Mouse (Mus musculus) forebrain, embryonic 11.5 days (tissue): ENCODE measurements around the gene Tppp3. TPM values are rescaled to one million over a fixed set of nuclear protein-coding genes. Genes with fewer than 3 reads are reported as not detected.

Experiments used
- ATAC-seq: fragments of 200-750 bp; cut with Nextera tagmentation; replicated peaks from 2 replicates; pipeline ENCODE4 v1.8.0; 2017; ENCODE audit warnings: moderate TSS enrichment; ENCODE audit not compliant: low FRiP score
- DNase-seq: peaks from one replicate; pipeline ENCODE4 v3.0.0-alpha.2; 2017; ENCODE audit warnings: low spot score
- H3K27ac ChIP-seq: fragments of 300-500 bp; sonication (generic); 2 replicates; pipeline ENCODE4 v1.5.1; 2014; ENCODE audit warnings: low read depth, low read length
- H3K27me3 ChIP-seq: fragments of 300-500 bp; sonication (generic); 2 replicates; pipeline ENCODE4 v1.6.1; 2014; ENCODE audit warnings: mild to moderate bottlenecking, low read length, mixed read lengths; ENCODE audit not compliant: control insufficient read depth, insufficient read depth
- H3K36me3 ChIP-seq: fragments of 300-500 bp; sonication (generic); 2 replicates; pipeline ENCODE4 v1.6.1; 2014; ENCODE audit warnings: mild to moderate bottlenecking, low read length, moderate library complexity, mixed read lengths; ENCODE audit not compliant: control insufficient read depth, insufficient read depth
- H3K4me1 ChIP-seq: fragments of 300-500 bp; sonication (generic); replicated peaks from 2 replicates; pipeline ENCODE4 v1.6.1; 2014; ENCODE audit warnings: low read length, mixed read lengths; ENCODE audit not compliant: control insufficient read depth, insufficient read depth
- H3K4me2 ChIP-seq: fragments of 300-500 bp; sonication (generic); 2 replicates; pipeline ENCODE4 v1.6.1; 2014; ENCODE audit warnings: low read depth, mild to moderate bottlenecking, low read length, moderate library complexity, mixed read lengths; ENCODE audit not compliant: severe bottlenecking
- H3K4me3 ChIP-seq: fragments of 300-500 bp; sonication (generic); 2 replicates; pipeline ENCODE4 v1.5.1; 2014; ENCODE audit warnings: low read depth, low read length
- H3K9ac ChIP-seq: fragments of 300-500 bp; sonication (generic); 2 replicates; pipeline ENCODE4 v1.6.1; 2014; ENCODE audit warnings: low read length
- H3K9me3 ChIP-seq: fragments of 300-500 bp; sonication (generic); 2 replicates; pipeline ENCODE4 v1.6.1; 2016; ENCODE audit warnings: low read length, mixed read lengths; ENCODE audit not compliant: control insufficient read depth
- WGBS: fragments of 180-500 bp; shearing (Covaris S2); extraction: QIAGEN DNeasy Blood & Tissue Kit; methylation state at CpG from one replicate; pipeline ENCODE4 v1.1.7; 2014; 5-methylcytosine and 5-hydroxymethylcytosine counted together
- polyA plus RNA-seq: library from polyadenylated mRNA; unstranded; fragments of >200 nt; fragmentation: Nextera tagmentation; extraction: Ambion mirVana; gene quantifications from 2 replicates; pipeline ENCODE4 v1.2.1, GENCODE M21; 2014

The Tppp3 gene
- 36.1 and 37.7 TPM in 2 replicates for polyA plus RNA-seq

GRCm38 (mm10) chr8:105471314-105472015, at the start of gene Tppp3:
Gene Tppp3, minus strand, starts transcription at chr8:105471526.
- Histone ChIP-seq H3K27me3 (peaks cover 18% of the 10 kb centered on the region), H3K9me3 (no peaks in the 10 kb centered on the region), H3K9ac (peak within 1 kb of the TSS; percentile 48), H3K4me1 (peaks cover 36% of the 10 kb centered on the region), H3K4me3 (peak within 1 kb of the TSS; percentile 31), H3K27ac (no peak within 1 kb of the TSS), H3K4me2 (peak within 1 kb of the TSS; percentile 67), H3K36me3 (no peaks in the 10 kb centered on the region)
- ATAC-seq (peak; percentile 93), DNase-seq (peak; percentile 95)
- 3% methylated on average over 25 of the region's 25 CpGs for WGBS

DNA sequence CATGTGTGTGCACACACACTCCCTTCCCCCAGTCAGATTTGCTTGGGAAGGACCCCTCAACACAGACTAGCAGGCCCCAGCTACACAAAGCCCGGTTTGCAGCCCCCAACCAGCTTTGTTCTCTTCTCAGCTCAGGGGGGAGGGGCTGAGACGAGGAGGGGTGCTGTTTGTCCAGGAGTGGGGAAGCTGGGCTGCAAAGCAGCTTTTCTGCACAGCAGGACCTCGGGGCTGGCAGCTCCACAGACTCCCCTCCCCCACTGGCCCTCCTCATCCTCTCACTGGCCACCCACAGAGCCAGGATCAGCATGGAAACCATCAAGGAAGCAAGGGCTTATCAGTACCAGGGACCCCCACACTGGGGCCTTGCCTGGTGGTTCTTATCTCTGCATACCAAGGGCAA, 49.7 kb upstream of the Tppp3 start:
- H3K9ac ChIP-seq = peak overlapping the region; percentile 32; the same call in 1 of the 2 replicates
- H3K27me3 ChIP-seq = peaks cover 4% of the 10 kb centered on the region; the same call in 1 of the 2 replicates
- ATAC-seq = peak; percentile 62
- WGBS = 0% methylated on average over 3 of the region's 3 CpGs
- H3K4me1 ChIP-seq = peaks cover 22% of the 10 kb centered on the region
- H3K36me3 ChIP-seq = no peaks in the 10 kb centered on the region; the same call in 1 of the 2 replicates
- no peak overlapping the region for H3K4me3 ChIP-seq
- H3K27ac ChIP-seq = peak overlapping the region; percentile 52; the same call in 1 of the 2 replicates
- peak; percentile 76 for DNase-seq
- H3K4me2 ChIP-seq = peak overlapping the region; percentile 88; the same call in 1 of the 2 replicates
- no peaks in the 10 kb centered on the region for H3K9me3 ChIP-seq

DNA sequence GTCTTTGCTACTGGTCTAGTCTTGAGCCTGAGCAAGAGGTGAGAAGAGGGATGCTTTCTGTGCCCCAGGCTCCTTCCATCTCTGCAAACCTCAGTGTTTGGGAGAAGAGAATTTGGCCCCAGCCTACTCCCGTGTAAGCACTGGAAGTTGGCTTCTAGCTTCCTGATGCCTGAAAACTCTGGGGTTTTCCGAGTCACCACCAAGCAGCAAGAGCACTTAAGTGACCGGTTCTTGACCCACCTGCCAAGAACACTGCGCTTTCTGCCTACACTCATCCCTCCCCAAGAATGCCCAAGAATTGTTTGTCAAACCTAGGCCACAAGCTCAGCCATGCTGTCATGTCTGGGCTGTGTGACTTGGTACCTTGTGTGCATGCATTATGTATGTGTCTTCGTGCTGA, 49.2 kb upstream of the Tppp3 start:
- Histone ChIP-seq H3K4me1 (peaks cover 23% of the 10 kb centered on the region), H3K4me2 (peak overlapping the region; percentile 88), H3K27me3 (peaks cover 4% of the 10 kb centered on the region; the same call in 1 of the 2 replicates), H3K27ac (peak overlapping the region; percentile 52), H3K4me3 (no peak overlapping the region), H3K9me3 (no peaks in the 10 kb centered on the region), H3K9ac (peak overlapping the region; percentile 32; the same call in 1 of the 2 replicates), H3K36me3 (no peaks in the 10 kb centered on the region; the same call in 1 of the 2 replicates)
- WGBS = 25% methylated on average over 5 of the region's 5 CpGs
- no peak for ATAC-seq
- no peak for DNase-seq

GRCm38 (mm10) chr8:105519591-105519990, 48.3 kb upstream of the Tppp3 start:
- Histone ChIP-seq H3K4me2 (peak overlapping the region; percentile 88), H3K9me3 (no peaks in the 10 kb centered on the region), H3K36me3 (no peaks in the 10 kb centered on the region; the same call in 1 of the 2 replicates), H3K27ac (no peak overlapping the region), H3K9ac (peak overlapping the region; percentile 77), H3K4me1 (peaks cover 23% of the 10 kb centered on the region), H3K27me3 (peaks cover 4% of the 10 kb centered on the region; the same call in 1 of the 2 replicates), H3K4me3 (peak overlapping the region; percentile 56)
- DNase-seq = no peak
- WGBS = 5% methylated on average over 2 of the region's 2 CpGs
- ATAC-seq = no peak

GRCm38 (mm10) chr8:105518436-105519313, 47.3 kb upstream of the Tppp3 start, which contains the start of gene Hsd11b2:
Gene Hsd11b2, plus strand, starts transcription at chr8:105518755.
- Histone ChIP-seq H3K4me1 (peaks cover 23% of the 10 kb centered on the region), H3K27ac (no peak within 1 kb of the TSS), H3K4me3 (peak within 1 kb of the TSS; percentile 56), H3K9me3 (no peaks in the 10 kb centered on the region), H3K36me3 (no peaks in the 10 kb centered on the region; the same call in 1 of the 2 replicates), H3K9ac (peak within 1 kb of the TSS; percentile 77), H3K27me3 (peaks cover 4% of the 10 kb centered on the region; the same call in 1 of the 2 replicates), H3K4me2 (peak within 1 kb of the TSS; percentile 88)
- DNase-seq = peak; percentile 81
- peak; percentile 71 for ATAC-seq
- 1% methylated on average over 68 of the region's 68 CpGs for WGBS

- DNase-seq = no peak
- H3K4me2 ChIP-seq = no peak overlapping the region
- WGBS = 42% methylated on average over 8 of the region's 8 CpGs
- no peak overlapping the region for H3K9ac ChIP-seq
- H3K9me3 ChIP-seq = no peaks in the 10 kb centered on the region
- H3K27ac ChIP-seq = no peak overlapping the region
- H3K27me3 ChIP-seq = peaks cover 4% of the 10 kb centered on the region; the same call in 1 of the 2 replicates
- H3K36me3 ChIP-seq = no peaks in the 10 kb centered on the region
- no peak for ATAC-seq
- peaks cover 23% of the 10 kb centered on the region for H3K4me1 ChIP-seq
- no peak overlapping the region for H3K4me3 ChIP-seq
These were observed 46.0 kb upstream of the Tppp3 start for GRCm38 (mm10) chr8:105517346-105517745.

GRCm38 (mm10) chr8:105516018-105516645, 44.8 kb upstream of the Tppp3 start:
- H3K9me3 ChIP-seq = no peaks in the 10 kb centered on the region
- peaks cover 18% of the 10 kb centered on the region for H3K4me1 ChIP-seq
- ATAC-seq (peak; percentile 47), DNase-seq (peak; percentile 91)
- WGBS = 9% methylated on average over 12 of the region's 12 CpGs
- no peak overlapping the region for H3K4me3 ChIP-seq
- peak overlapping the region; percentile 45; the same call in 1 of the 2 replicates for H3K4me2 ChIP-seq
- no peak overlapping the region for H3K27ac ChIP-seq
- H3K27me3 ChIP-seq = peaks cover 4% of the 10 kb centered on the region; the same call in 1 of the 2 replicates
- H3K36me3 ChIP-seq = no peaks in the 10 kb centered on the region
- peak overlapping the region; percentile 39; the same call in 1 of the 2 replicates for H3K9ac ChIP-seq

DNA sequence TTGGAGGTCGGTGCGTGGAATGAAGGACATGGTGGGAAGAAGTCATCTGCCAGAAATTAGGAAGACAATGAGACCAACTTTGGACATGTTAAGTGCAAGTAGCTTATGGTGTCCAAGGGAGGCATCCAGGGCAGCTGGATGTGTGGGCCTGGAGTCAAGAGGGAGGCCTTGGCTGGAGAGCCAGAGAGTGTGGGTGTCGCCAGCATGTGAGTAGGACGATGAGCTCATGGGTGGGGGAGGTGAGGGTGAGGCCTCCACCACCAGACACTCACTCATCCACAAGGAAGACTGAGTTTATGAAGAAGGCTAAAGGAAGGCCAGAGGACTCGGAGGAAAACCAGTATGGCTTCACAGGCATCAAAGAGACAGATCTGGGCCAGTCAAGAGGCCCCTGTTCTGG, 43.3 kb upstream of the Tppp3 start:
- H3K9me3 ChIP-seq = no peaks in the 10 kb centered on the region
- WGBS = 84% methylated on average over 5 of the region's 5 CpGs
- H3K27ac ChIP-seq = no peak overlapping the region
- no peak overlapping the region for H3K4me2 ChIP-seq
- H3K9ac ChIP-seq = no peak overlapping the region
- no peaks in the 10 kb centered on the region for H3K36me3 ChIP-seq
- H3K4me3 ChIP-seq = no peak overlapping the region
- H3K27me3 ChIP-seq = peaks cover 4% of the 10 kb centered on the region; the same call in 1 of the 2 replicates
- DNase-seq (no peak), ATAC-seq (no peak)
- peaks cover 13% of the 10 kb centered on the region for H3K4me1 ChIP-seq
